Comparison of ENCODE assay signal across 28 mouse cellular contexts in the genomic region with DNA sequence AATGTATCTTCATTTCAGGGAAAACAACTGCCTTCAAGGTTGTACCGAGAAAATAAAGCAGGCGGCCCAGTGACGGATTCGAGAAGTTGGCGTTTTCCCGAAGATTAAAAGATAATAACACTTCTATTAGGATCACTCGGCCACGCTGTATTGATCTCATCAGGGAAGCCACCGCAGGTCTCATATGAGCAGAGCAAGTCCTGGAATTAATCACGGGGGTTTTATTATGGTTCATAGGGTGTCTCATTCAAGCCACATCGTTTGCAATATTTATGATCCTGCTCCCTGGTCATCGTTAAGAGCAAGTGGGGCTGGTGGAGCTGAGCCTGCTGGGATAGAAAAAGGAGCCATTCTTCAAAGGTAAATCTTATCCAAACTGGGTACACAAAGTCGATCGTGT.
DNase-seq lines count a peak whose midpoint lies in the region; ATAC-seq lines count a peak whose summit lies in the region.
"Had no signal": no experiment of that assay in that cellular context is flagged by ENCODE, and none has a peak within 500 bp of the region (broad histone marks: within the 10 kb centered on the region; RNA-seq: fewer than 3 reads in every experiment).

No protein-coding gene starts in this region.

- no peak overlapping the region for H3K27ac ChIP-seq in hindbrain, embryonic 11.5 days (ENCODE audit: low read depth, low read length)
- no peak overlapping the region for H3K27ac ChIP-seq in hindbrain, embryonic 13.5 days
- peak overlapping the region; percentile 20; the same call in 1 of the 2 replicates for H3K27ac ChIP-seq in neural tube, embryonic 11.5 days (ENCODE audit: low read depth, low read length)
- no peak overlapping the region for H3K27ac ChIP-seq in neural tube, embryonic 15.5 days (replicated peaks)
- H3K27ac ChIP-seq: forebrain, embryonic 10.5 days; forebrain, embryonic 13.5 days; heart, embryonic 13.5 days; hindbrain, postnatal 0 days had no signal

- no peak overlapping the region for H3K9ac ChIP-seq in hindbrain, embryonic 11.5 days (ENCODE audit: low read depth, low read length)
- no peak overlapping the region for H3K9ac ChIP-seq in hindbrain, embryonic 13.5 days
- H3K9ac ChIP-seq in neural tube, embryonic 11.5 days (ENCODE audit: low read length): no peak overlapping the region
- H3K9ac ChIP-seq in neural tube, embryonic 15.5 days (replicated peaks): no peak overlapping the region
- H3K9ac ChIP-seq: forebrain, embryonic 13.5 days; heart, embryonic 13.5 days; hindbrain, embryonic 14.5 days had no signal

- H3K4me2 ChIP-seq in hindbrain, embryonic 11.5 days (replicated peaks; ENCODE audit: low read depth, low read length): no peak overlapping the region
- no peak overlapping the region for H3K4me2 ChIP-seq in hindbrain, embryonic 13.5 days
- H3K4me2 ChIP-seq in neural tube, embryonic 11.5 days (ENCODE audit: low read depth): no peak overlapping the region
- H3K4me2 ChIP-seq in neural tube, embryonic 15.5 days: no peak overlapping the region
- H3K4me2 ChIP-seq: forebrain, embryonic 13.5 days; heart, embryonic 13.5 days; hindbrain, embryonic 14.5 days had no signal

- H3K9me3 ChIP-seq in hindbrain, embryonic 11.5 days (ENCODE audit: control insufficient read depth, low read length): no peaks in the 10 kb centered on the region
- H3K9me3 ChIP-seq in hindbrain, embryonic 13.5 days: no peaks in the 10 kb centered on the region
- H3K9me3 ChIP-seq in neural tube, embryonic 11.5 days (ENCODE audit: control insufficient read depth, low read length): no peaks in the 10 kb centered on the region
- no peaks in the 10 kb centered on the region for H3K9me3 ChIP-seq in neural tube, embryonic 15.5 days (replicated peaks)
- H3K9me3 ChIP-seq: forebrain, embryonic 10.5 days; forebrain, embryonic 13.5 days; heart, embryonic 13.5 days had no signal

- ATAC-seq in hindbrain, embryonic 11.5 days (ENCODE audit: low FRiP score): peak; percentile 53; the same call in 1 of the 2 replicates
- ATAC-seq in hindbrain, embryonic 13.5 days (ENCODE audit: low FRiP score): no peak
- ATAC-seq in neural tube, embryonic 11.5 days (ENCODE audit: insufficient read depth, low FRiP score, low TSS enrichment): peak; percentile 39; the same call in 1 of the 2 replicates
- no peak for ATAC-seq in neural tube, embryonic 15.5 days (ENCODE audit: low FRiP score)
- ATAC-seq: forebrain, embryonic 13.5 days; forebrain, embryonic 16.5 days; hindbrain, postnatal 0 days; inflammation-experienced regulatory T-cells, adult 6 months; intestine, embryonic 16.5 days; Patski had no signal

- no peaks in the 10 kb centered on the region for H3K36me3 ChIP-seq in hindbrain, embryonic 11.5 days (ENCODE audit: control insufficient read depth, insufficient read depth, low read length)
- no peaks in the 10 kb centered on the region for H3K36me3 ChIP-seq in hindbrain, embryonic 13.5 days
- H3K36me3 ChIP-seq in neural tube, embryonic 11.5 days (ENCODE audit: control insufficient read depth, insufficient read depth, low read length): no peaks in the 10 kb centered on the region
- no peaks in the 10 kb centered on the region for H3K36me3 ChIP-seq in neural tube, embryonic 15.5 days
- H3K36me3 ChIP-seq: forebrain, embryonic 10.5 days; G1E; heart, embryonic 13.5 days had no signal

- H3K27me3 ChIP-seq in hindbrain, embryonic 11.5 days (ENCODE audit: control insufficient read depth, insufficient read depth, low read length): no peaks in the 10 kb centered on the region
- H3K27me3 ChIP-seq in hindbrain, embryonic 13.5 days: peaks cover 3% of the 10 kb centered on the region; the same call in 1 of the 2 replicates
- no peaks in the 10 kb centered on the region for H3K27me3 ChIP-seq in neural tube, embryonic 11.5 days (ENCODE audit: control insufficient read depth, insufficient read depth, low read length)
- no peaks in the 10 kb centered on the region; the same call in 1 of the 2 replicates for H3K27me3 ChIP-seq in neural tube, embryonic 15.5 days (replicated peaks)
- H3K27me3 ChIP-seq: CH12.LX; forebrain, embryonic 13.5 days; heart, embryonic 13.5 days; Patski had no signal

- no peaks in the 10 kb centered on the region for H3K4me1 ChIP-seq in hindbrain, embryonic 11.5 days (replicated peaks; ENCODE audit: control insufficient read depth, insufficient read depth, low read length)
- no peaks in the 10 kb centered on the region; the same call in 1 of the 2 replicates for H3K4me1 ChIP-seq in hindbrain, embryonic 13.5 days (replicated peaks)
- no peaks in the 10 kb centered on the region for H3K4me1 ChIP-seq in neural tube, embryonic 11.5 days (ENCODE audit: control insufficient read depth, insufficient read depth, low read length)
- H3K4me1 ChIP-seq in neural tube, embryonic 15.5 days: peaks cover 2% of the 10 kb centered on the region; the same call in 1 of the 2 replicates
- H3K4me1 ChIP-seq: forebrain, embryonic 13.5 days; heart, embryonic 13.5 days had no signal

- peak; percentile 1 for DNase-seq in embryo, embryonic 11.5 days (ENCODE audit: low read depth, low spot score)
- no peak for DNase-seq in embryo, embryonic 9.5 days (ENCODE audit: extremely low spot score)
- no peak for DNase-seq in hindbrain, embryonic 11.5 days (ENCODE audit: low spot score)
- no peak for DNase-seq in neural tube, embryonic 11.5 days (ENCODE audit: low spot score)
- DNase-seq in mesoderm, embryonic 11.5 days (ENCODE audit: low read depth, low spot score): peak; percentile 25
- no peak for DNase-seq in yolk sac, embryonic 10.5 days (ENCODE audit: low spot score)
- DNase-seq: adrenal gland, postnatal 10 days; adrenal gland, postnatal 36 days; B cell, adult 2 months; cerebellum, adult 11 months; cerebellum, adult 2 months; cerebellum, adult 9-11 months; cerebellum, postnatal 36 days; gastrocnemius, postnatal 10 days; gastrocnemius, postnatal 36 days had no signal

- WGBS in hindbrain, embryonic 11.5 days: 75% methylated on average over 14 of the region's 14 CpGs
- WGBS in hindbrain, embryonic 13.5 days: 59% methylated on average over 14 of the region's 14 CpGs
- 46% methylated on average over 14 of the region's 14 CpGs for WGBS in neural tube, embryonic 11.5 days
- 47% methylated on average over 14 of the region's 14 CpGs for WGBS in neural tube, embryonic 15.5 days

- H3K4me3 ChIP-seq in hindbrain, embryonic 11.5 days (ENCODE audit: low read depth, low read length): no peak overlapping the region
- no peak overlapping the region for H3K4me3 ChIP-seq in hindbrain, embryonic 13.5 days
- H3K4me3 ChIP-seq in neural tube, embryonic 11.5 days (ENCODE audit: low read depth, low read length): no peak overlapping the region
- H3K4me3 ChIP-seq in neural tube, embryonic 15.5 days (replicated peaks): no peak overlapping the region
- H3K4me3 ChIP-seq: forebrain, embryonic 10.5 days; forebrain, embryonic 13.5 days; heart, embryonic 13.5 days had no signal

Comparison
In these comparisons a context has a peak if more than half of its experiments do, and no peak if none do; other contexts are left out.
1. DNase-seq: peak in embryo, embryonic 11.5 days (single experiment) and mesoderm, embryonic 11.5 days (single experiment); none in embryo, embryonic 9.5 days (single experiment), hindbrain, embryonic 11.5 days (single experiment), neural tube, embryonic 11.5 days (single experiment) and yolk sac, embryonic 10.5 days (single experiment).
2. ATAC-seq: peak in hindbrain, embryonic 11.5 days (single experiment) and neural tube, embryonic 11.5 days (single experiment); none in hindbrain, embryonic 13.5 days (single experiment) and neural tube, embryonic 15.5 days (single experiment).